Mouse (Mus musculus) effector memory CD4-positive, alpha-beta T cell, adult 5 months (primary cell): ENCODE results near the gene Ampd1. TPM values are rescaled to one million over a fixed set of nuclear protein-coding genes. Genes with fewer than 3 reads are reported as not detected.

Experiments
- polyA plus RNA-seq: library from polyadenylated mRNA; unstranded; fragments of 100-300 nt; shearing (Covaris generic); gene quantifications from one replicate; pipeline ENCODE4 v1.2.1, GENCODE M21; 2017

Gene Ampd1
- not detected for polyA plus RNA-seq

GRCm38 (mm10) chr3:103073771-103074170 lies at the start of gene Ampd1:
Gene Ampd1 (plus strand): TSS chr3:103074014.

GRCm38 (mm10) chr3:103058207-103059157 lies 15.3 kb upstream of the Ampd1 start, which contains the start of gene Nras:
Gene Nras (plus strand): TSS chr3:103058285.

GRCm38 (mm10) chr3:103102454-103103390 lies 28.9 kb downstream of the Ampd1 start, which contains the start of gene Dennd2c:
Gene Dennd2c (plus strand): TSS chr3:103102604.

Other genes starting within 250 kb of the Ampd1 start
- not detected for gene Sycp1, start 137.9 kb upstream of the Ampd1 start, polyA plus RNA-seq
- gene Nr1h5, start 109.9 kb upstream of the Ampd1 start, polyA plus RNA-seq, result not detected
- gene Sike1, start 78.3 kb upstream of the Ampd1 start, polyA plus RNA-seq, result 74.3 TPM
- gene Csde1, start 53.6 kb upstream of the Ampd1 start, polyA plus RNA-seq, result 546 TPM
- gene Nras, start 15.7 kb upstream of the Ampd1 start, polyA plus RNA-seq, result 59.5 TPM
- gene Dennd2c, start 28.6 kb downstream of the Ampd1 start, polyA plus RNA-seq, result 0.76 TPM
- gene Bcas2, start 97.6 kb downstream of the Ampd1 start, polyA plus RNA-seq, result 129 TPM
- 19.2 TPM for gene Trim33, start 205.3 kb downstream of the Ampd1 start, polyA plus RNA-seq